Mouse (Mus musculus) neural tube, embryonic 15.5 days (tissue): ENCODE measurements at regions not wholly inside any gene's neighbourhood (a gene's known extent, or its start where the extent isn't known, plus 50 kb on each side); places are given as distances from the start of the nearest gene placed in this dataset.
"Not testable (repeated sequence)": the region's sequence is repeated elsewhere in the genome, so short reads cannot be mapped to it uniquely, and the experiment has no call there.

Source experiments
- ATAC-seq: fragments of 200-750 bp; cut with Nextera tagmentation; 2 replicates; pipeline ENCODE4 v1.8.0; 2017; ENCODE audit warnings: mild to moderate bottlenecking, moderate TSS enrichment, moderate library complexity; ENCODE audit not compliant: low FRiP score
- H3K27ac ChIP-seq: fragments of 300-500 bp; sonication (generic); replicated peaks from 2 replicates; pipeline ENCODE4 v1.5.1; 2015; ENCODE audit warnings: mild to moderate bottlenecking, inconsistent platforms
- H3K27me3 ChIP-seq: fragments of 300-500 bp; sonication (generic); replicated peaks from 2 replicates; pipeline ENCODE4 v1.6.1; 2015; ENCODE audit warnings: inconsistent platforms
- H3K36me3 ChIP-seq: fragments of 300-500 bp; sonication (generic); 2 replicates; pipeline ENCODE4 v1.6.1; 2015; ENCODE audit warnings: inconsistent platforms
- H3K4me1 ChIP-seq: fragments of 300-500 bp; sonication (generic); 2 replicates; pipeline ENCODE4 v1.6.1; 2015; ENCODE audit warnings: inconsistent platforms
- H3K4me2 ChIP-seq: fragments of 300-500 bp; sonication (generic); 2 replicates; pipeline ENCODE4 v1.6.1; 2015; ENCODE audit warnings: inconsistent platforms, mild to moderate bottlenecking, moderate library complexity
- H3K4me3 ChIP-seq: fragments of 300-500 bp; sonication (generic); replicated peaks from 2 replicates; pipeline ENCODE4 v1.5.1; 2015; ENCODE audit warnings: mild to moderate bottlenecking, inconsistent platforms
- H3K9ac ChIP-seq: fragments of 300-500 bp; sonication (generic); replicated peaks from 2 replicates; pipeline ENCODE4 v1.6.1; 2015; ENCODE audit warnings: mild to moderate bottlenecking, inconsistent platforms
- H3K9me3 ChIP-seq: fragments of 300-500 bp; sonication (generic); replicated peaks from 2 replicates; pipeline ENCODE4 v1.6.1; 2016; ENCODE audit warnings: inconsistent platforms
- WGBS: fragments of 180-500 bp; shearing (Covaris S2); methylation state at CpG from one replicate; pipeline ENCODE4 v1.1.7; 2015; ENCODE audit warnings: mixed read lengths; 5-methylcytosine and 5-hydroxymethylcytosine counted together

- no peak overlapping the region for H3K4me3 ChIP-seq
- H3K4me1 ChIP-seq, result no peaks in the 10 kb centered on the region
- H3K36me3 ChIP-seq, result no peaks in the 10 kb centered on the region
Measured at GRCm38 (mm10) chr6:6313171-6313570, 96.2 kb upstream of the Slc25a13 start.

GRCm38 (mm10) chr6:6310213-6310612, 93.2 kb upstream of the Slc25a13 start:
- Histone ChIP-seq H3K9ac (no peak overlapping the region), H3K4me1 (no peaks in the 10 kb centered on the region), H3K27me3 (no peaks in the 10 kb centered on the region), H3K4me2 (no peak overlapping the region), H3K9me3 (no peaks in the 10 kb centered on the region), H3K27ac (no peak overlapping the region), H3K36me3 (no peaks in the 10 kb centered on the region), H3K4me3 (no peak overlapping the region)
- ATAC-seq, result no peak
- whole genome bisulfite sequencing, result 91% methylated on average over 3 of the region's 3 CpGs

More at GRCm38 (mm10) chr6:6313171-6313570, 96.2 kb upstream of the Slc25a13 start:
- no peak overlapping the region for H3K4me2 ChIP-seq
- no peak for ATAC-seq
- WGBS, result 94% methylated on average over 6 of the region's 6 CpGs
- H3K27ac ChIP-seq, result no peak overlapping the region
- no peak overlapping the region for H3K9ac ChIP-seq
- no peaks in the 10 kb centered on the region for H3K27me3 ChIP-seq
- no peaks in the 10 kb centered on the region for H3K9me3 ChIP-seq

- 85% methylated on average over 2 of the region's 2 CpGs for WGBS
Measured at GRCm38 (mm10) chr6:6307618-6308017, 90.6 kb upstream of the Slc25a13 start.

GRCm38 (mm10) chr6:6303767-6304166, 86.8 kb upstream of the Slc25a13 start:
- Histone ChIP-seq H3K9me3 (no peaks in the 10 kb centered on the region), H3K27ac (no peak overlapping the region), H3K4me2 (no peak overlapping the region), H3K4me3 (no peak overlapping the region), H3K4me1 (no peaks in the 10 kb centered on the region), H3K9ac (no peak overlapping the region), H3K36me3 (no peaks in the 10 kb centered on the region), H3K27me3 (no peaks in the 10 kb centered on the region)
- WGBS, result 26% methylated on average over 5 of the region's 5 CpGs
- ATAC-seq, result no peak

More at GRCm38 (mm10) chr6:6307618-6308017, 90.6 kb upstream of the Slc25a13 start:
- H3K36me3 ChIP-seq, result no peaks in the 10 kb centered on the region
- no peaks in the 10 kb centered on the region for H3K27me3 ChIP-seq
- no peak overlapping the region for H3K4me2 ChIP-seq
- no peak for ATAC-seq
- H3K4me3 ChIP-seq, result no peak overlapping the region
- H3K4me1 ChIP-seq, result no peaks in the 10 kb centered on the region
- no peak overlapping the region for H3K27ac ChIP-seq
- no peak overlapping the region for H3K9ac ChIP-seq
- H3K9me3 ChIP-seq, result no peaks in the 10 kb centered on the region

- H3K4me2 ChIP-seq, result no peak overlapping the region
- no peaks in the 10 kb centered on the region for H3K27me3 ChIP-seq
- 95% methylated on average over 6 of the region's 6 CpGs for WGBS
- no peak for ATAC-seq
- H3K36me3 ChIP-seq, result no peaks in the 10 kb centered on the region
- no peak overlapping the region for H3K4me3 ChIP-seq
- H3K9ac ChIP-seq, result no peak overlapping the region
- no peaks in the 10 kb centered on the region for H3K4me1 ChIP-seq
- H3K27ac ChIP-seq, result no peak overlapping the region
- H3K9me3 ChIP-seq, result no peaks in the 10 kb centered on the region
Measured at GRCm38 (mm10) chr6:6301001-6301510, 84.1 kb upstream of the Slc25a13 start.

GRCm38 (mm10) chr6:6298867-6299852, 82.2 kb upstream of the Slc25a13 start:
- Histone ChIP-seq H3K4me3 (no peak overlapping the region), H3K36me3 (no peaks in the 10 kb centered on the region), H3K27me3 (no peaks in the 10 kb centered on the region), H3K9ac (no peak overlapping the region), H3K27ac (no peak overlapping the region), H3K9me3 (no peaks in the 10 kb centered on the region), H3K4me2 (no peak overlapping the region), H3K4me1 (no peaks in the 10 kb centered on the region)
- ATAC-seq, result no peak
- 71% methylated on average over 14 of the region's 14 CpGs for WGBS

GRCm38 (mm10) chr6:6295551-6295950, 78.6 kb upstream of the Slc25a13 start:
- not testable (repeated sequence) for H3K36me3 ChIP-seq, H3K4me3 ChIP-seq, H3K27me3 ChIP-seq, H3K4me1 ChIP-seq, ATAC-seq, H3K27ac ChIP-seq, H3K4me2 ChIP-seq, H3K9ac ChIP-seq, H3K9me3 ChIP-seq
- WGBS, result 88% methylated on average over 2 of the region's 2 CpGs

GRCm38 (mm10) chr6:6291781-6292180, 74.8 kb upstream of the Slc25a13 start:
- 31% methylated on average over 3 of the region's 3 CpGs for WGBS

GRCm38 (mm10) chr6:6290427-6290826, 73.5 kb upstream of the Slc25a13 start:
- Histone ChIP-seq H3K4me1 (no peaks in the 10 kb centered on the region), H3K27ac (no peak overlapping the region), H3K9ac (no peak overlapping the region), H3K9me3 (no peaks in the 10 kb centered on the region), H3K36me3 (no peaks in the 10 kb centered on the region), H3K4me3 (no peak overlapping the region), H3K27me3 (0 out of 2 replicates have a peak, but pooled peaks cover 2% of the 10 kb centered on the region), H3K4me2 (no peak overlapping the region)
- ATAC-seq, result no peak
- WGBS, result 94% methylated on average over 7 of the region's 7 CpGs

More at GRCm38 (mm10) chr6:6291781-6292180, 74.8 kb upstream of the Slc25a13 start:
- Histone ChIP-seq H3K27ac (no peak overlapping the region), H3K4me2 (no peak overlapping the region), H3K36me3 (no peaks in the 10 kb centered on the region), H3K4me1 (no peaks in the 10 kb centered on the region), H3K9me3 (no peaks in the 10 kb centered on the region), H3K4me3 (no peak overlapping the region), H3K9ac (no peak overlapping the region), H3K27me3 (0 out of 2 replicates have a peak, but pooled peaks cover 2% of the 10 kb centered on the region)
- ATAC-seq, result no peak

- no peaks in the 10 kb centered on the region for H3K9me3 ChIP-seq
- H3K9ac ChIP-seq, result no peak overlapping the region
- no peak for ATAC-seq
- H3K4me2 ChIP-seq, result no peak overlapping the region
- 31% methylated on average over 6 of the region's 6 CpGs for WGBS
- H3K36me3 ChIP-seq, result no peaks in the 10 kb centered on the region
- H3K27ac ChIP-seq, result no peak overlapping the region
- no peak overlapping the region for H3K4me3 ChIP-seq
- no peaks in the 10 kb centered on the region for H3K4me1 ChIP-seq
- 0 out of 2 replicates have a peak, but pooled peaks cover 2% of the 10 kb centered on the region for H3K27me3 ChIP-seq
Measured at GRCm38 (mm10) chr6:6289806-6290205, 72.8 kb upstream of the Slc25a13 start.

- no peaks in the 10 kb centered on the region for H3K36me3 ChIP-seq
- H3K9me3 ChIP-seq, result no peaks in the 10 kb centered on the region
- 93% methylated on average over 17 of the region's 17 CpGs for WGBS
- no peak for ATAC-seq
- H3K4me1 ChIP-seq, result no peaks in the 10 kb centered on the region
- H3K27ac ChIP-seq, result no peak overlapping the region
- H3K9ac ChIP-seq, result no peak overlapping the region
- H3K27me3 ChIP-seq, result no peaks in the 10 kb centered on the region
- no peak overlapping the region for H3K4me3 ChIP-seq
- no peak overlapping the region for H3K4me2 ChIP-seq
Measured at GRCm38 (mm10) chr6:6280812-6281568, 64.0 kb upstream of the Slc25a13 start.
